Mouse (Mus musculus) cortical plate, adult 2 months (tissue): ENCODE data around the gene Krt222. TPM values are rescaled to one million over a fixed set of nuclear protein-coding genes. Genes with fewer than 3 reads are reported as not detected.
A peak's percentile ranks its signal among the peaks of the same experiment; 100 is the strongest.
"Not testable (repeated sequence)": the region's sequence is repeated elsewhere in the genome, so short reads cannot be mapped to it uniquely, and the experiment has no call there.

Experiments
- H3K27ac ChIP-seq: fragments of 200-500 bp; 2 replicates; pipeline ENCODE4 v1.5.1; 2012; ENCODE audit warnings: low read length, control low read depth, inconsistent platforms; ENCODE audit not compliant: insufficient read depth
- H3K4me1 ChIP-seq: fragments of 200-500 bp; 2 replicates; pipeline ENCODE4 v1.6.1; 2011; ENCODE audit warnings: low read length; ENCODE audit not compliant: control insufficient read depth, insufficient read depth
- H3K4me3 ChIP-seq: fragments of 200-500 bp; 2 replicates; pipeline ENCODE4 v1.5.1; 2011; ENCODE audit warnings: mild to moderate bottlenecking, low read length, control low read depth; ENCODE audit not compliant: insufficient read depth
- CTCF ChIP-seq: fragments of 200-500 bp; IDR thresholded peaks from 2 replicates; pipeline ENCODE4 v1.5.1; 2011; ENCODE audit warnings: mild to moderate bottlenecking, control low read depth, low read length; ENCODE audit not compliant: insufficient read depth; ENCODE audit errors: extremely low read depth
- POLR2A ChIP-seq: fragments of 200-500 bp; IDR thresholded peaks from 2 replicates; pipeline ENCODE4 v1.6.1; 2011; ENCODE audit warnings: mild to moderate bottlenecking, low read length, control low read depth; ENCODE audit not compliant: insufficient read depth; ENCODE audit errors: extremely low read depth
- polyA plus RNA-seq: library from polyadenylated mRNA; depleted of rRNA; stranded (reverse); fragments of >200 nt; gene quantifications from 2 replicates; pipeline ENCODE4 v1.2.3, GENCODE M21; 2012

Krt222 gene
- polyA plus RNA-seq, 1 experiment, result 25.1 TPM

GRCm38 (mm10) chr11:99247916-99248315 lies 4.0 kb upstream of the Krt222 start:
- TF ChIP-seq CTCF, result no peak
- TF ChIP-seq POLR2A, result no peak
- Histone ChIP-seq H3K27ac (no peak overlapping the region), H3K4me1 (peaks cover 3% of the 10 kb centered on the region; the same call in 1 of the 2 replicates), H3K4me3 (no peak overlapping the region)

DNA sequence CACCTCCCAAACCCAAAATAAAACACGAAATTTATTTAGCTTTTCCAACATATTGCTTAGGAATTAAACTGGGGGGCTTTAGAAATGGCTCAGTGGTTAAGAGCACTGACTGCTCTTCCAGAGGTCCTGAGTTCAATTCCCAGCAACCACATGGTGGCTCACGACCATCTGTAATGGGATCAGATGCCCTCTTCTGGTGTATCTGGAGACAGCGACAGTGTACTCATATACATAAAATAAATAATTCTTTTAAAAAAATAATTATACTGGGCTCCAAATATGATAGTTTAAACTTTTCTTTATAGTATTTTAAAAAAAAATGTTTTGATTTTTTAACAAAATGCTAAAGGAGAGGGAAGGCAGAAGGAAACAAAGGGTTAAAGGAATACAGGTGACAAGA lies 634 bp upstream of the Krt222 start:
- not testable (repeated sequence) for H3K4me1 ChIP-seq, H3K27ac ChIP-seq
- H3K4me3 ChIP-seq, result peak overlapping the region; percentile 70

DNA sequence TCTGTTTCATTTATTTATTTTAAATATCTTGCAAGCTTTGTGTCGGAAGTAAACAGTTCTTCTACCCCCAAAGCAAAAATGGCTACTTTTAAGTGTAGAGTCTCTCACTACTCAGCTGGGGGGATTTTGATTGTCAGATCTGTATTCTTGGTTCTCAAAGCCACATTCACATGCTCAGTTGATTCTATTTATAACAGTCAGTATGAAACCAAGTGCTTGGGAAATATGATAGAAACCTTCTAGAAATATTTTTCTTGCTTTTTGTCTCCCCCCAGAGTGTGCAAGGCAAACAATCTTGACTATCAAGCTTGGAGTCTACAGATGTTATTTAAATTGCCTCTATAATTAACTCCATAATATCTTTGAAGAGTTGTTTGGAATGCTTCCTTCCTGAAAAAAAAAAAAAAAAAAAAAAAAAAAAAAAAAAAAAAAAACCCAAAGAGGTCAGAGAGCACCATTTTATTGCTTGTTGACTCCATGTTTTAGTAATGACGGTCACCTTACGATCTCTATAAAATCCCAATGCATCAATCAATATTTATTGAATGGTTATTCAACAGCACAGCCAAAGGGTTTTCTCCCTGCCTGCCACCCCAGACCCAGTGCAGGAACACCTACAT lies 575 bp downstream of the Krt222 start:
- peak overlapping the region; percentile 38 for H3K27ac ChIP-seq
- TF ChIP-seq CTCF (no peak), POLR2A (no peak)

DNA sequence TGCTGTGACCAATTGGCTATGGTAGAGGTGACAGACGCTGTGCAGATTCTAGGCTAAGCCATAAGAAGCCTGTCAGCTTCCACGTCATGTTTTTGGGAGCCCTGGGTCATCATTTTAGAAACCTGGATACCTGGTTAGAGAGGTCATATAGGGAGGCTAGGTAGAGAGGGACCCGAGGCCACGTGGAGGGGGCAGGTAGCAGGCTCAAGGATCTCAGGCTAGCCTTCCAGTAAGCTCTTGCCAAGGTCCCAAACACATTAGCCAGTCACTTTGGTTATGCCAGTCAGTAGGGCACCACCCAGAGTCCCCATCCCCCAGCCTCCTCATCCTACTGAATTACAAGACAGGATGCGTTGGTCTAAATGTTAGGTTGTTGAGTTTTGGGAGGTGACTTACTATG lies 1.8 kb downstream of the Krt222 start:
- H3K4me3 ChIP-seq, result no peak overlapping the region
- TF ChIP-seq CTCF (no peak), POLR2A (no peak)
- no peaks in the 10 kb centered on the region for H3K4me1 ChIP-seq
- no peak overlapping the region for H3K27ac ChIP-seq

More for the DNA sequence above, 575 bp downstream of the Krt222 start:
- peak overlapping the region; percentile 70 for H3K4me3 ChIP-seq
- H3K4me1 ChIP-seq, result no peaks in the 10 kb centered on the region

DNA sequence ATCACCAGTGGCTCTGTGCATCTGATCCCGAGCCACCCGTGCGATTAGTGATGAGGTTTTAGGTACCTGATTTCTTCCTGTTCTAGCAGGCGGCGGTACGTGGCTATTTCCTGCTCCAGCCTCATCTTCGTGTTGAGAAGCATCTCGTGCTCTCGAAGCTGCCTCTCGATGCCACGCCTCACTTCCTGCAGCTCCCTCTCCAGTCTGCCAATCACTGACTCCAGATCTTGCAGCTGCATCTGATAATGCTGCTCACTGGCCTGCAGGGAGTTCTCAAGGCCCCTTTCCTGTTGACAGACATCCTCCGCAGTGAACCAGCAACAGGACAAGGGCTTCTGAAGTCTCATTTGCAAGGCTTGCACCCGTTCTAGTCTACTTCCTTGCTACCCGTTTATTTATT lies 5.4 kb downstream of the Krt222 start:
- H3K27ac ChIP-seq, result no peak overlapping the region
- H3K4me3 ChIP-seq, result no peak overlapping the region
- no peak for TF ChIP-seq CTCF
- TF ChIP-seq POLR2A, result no peak
- H3K4me1 ChIP-seq, result no peaks in the 10 kb centered on the region

DNA sequence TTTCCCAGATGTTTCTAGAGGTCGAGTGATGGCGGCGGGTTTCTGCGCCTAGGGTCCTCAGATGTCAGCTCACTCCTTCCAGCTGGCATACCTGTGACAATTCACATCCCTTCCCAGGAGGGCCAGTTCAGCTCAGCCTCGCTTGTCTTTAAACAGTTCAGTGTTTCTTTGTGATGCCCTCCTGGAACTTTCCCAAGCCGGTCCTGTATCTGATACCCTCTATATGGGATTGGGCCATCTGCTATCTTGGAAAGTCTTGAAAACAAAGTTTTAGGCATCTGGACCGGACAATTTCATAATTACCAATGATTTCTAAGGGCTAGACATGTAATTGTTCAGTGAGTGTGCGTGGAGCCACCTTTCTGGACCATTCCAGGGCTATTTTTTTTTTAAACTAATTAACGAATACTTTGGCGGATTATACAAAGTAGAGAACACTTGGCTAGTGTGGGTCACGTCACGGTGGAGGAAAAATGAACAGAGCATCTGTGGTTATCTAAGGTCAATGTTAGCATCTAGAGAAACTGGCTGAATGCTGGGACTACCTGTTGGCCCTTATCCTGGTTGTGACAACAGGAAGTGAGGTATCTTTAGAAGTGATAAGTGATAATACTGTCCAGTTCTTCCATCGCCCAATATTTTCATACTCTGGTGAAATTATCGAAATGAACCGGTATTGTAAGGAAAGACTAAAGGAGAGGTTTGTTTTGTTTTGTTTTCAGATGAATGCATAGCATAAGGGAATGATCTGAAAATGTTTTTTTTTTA lies 12.7 kb downstream of the Krt222 start:
- TF ChIP-seq CTCF, result no peak
- no peak for TF ChIP-seq POLR2A
- peaks cover 1% of the 10 kb centered on the region; the same call in 1 of the 2 replicates for H3K4me1 ChIP-seq
- H3K27ac ChIP-seq, result peak overlapping the region; percentile 79; the same call in 1 of the 2 replicates
- H3K4me3 ChIP-seq, result peak overlapping the region; percentile 73

DNA sequence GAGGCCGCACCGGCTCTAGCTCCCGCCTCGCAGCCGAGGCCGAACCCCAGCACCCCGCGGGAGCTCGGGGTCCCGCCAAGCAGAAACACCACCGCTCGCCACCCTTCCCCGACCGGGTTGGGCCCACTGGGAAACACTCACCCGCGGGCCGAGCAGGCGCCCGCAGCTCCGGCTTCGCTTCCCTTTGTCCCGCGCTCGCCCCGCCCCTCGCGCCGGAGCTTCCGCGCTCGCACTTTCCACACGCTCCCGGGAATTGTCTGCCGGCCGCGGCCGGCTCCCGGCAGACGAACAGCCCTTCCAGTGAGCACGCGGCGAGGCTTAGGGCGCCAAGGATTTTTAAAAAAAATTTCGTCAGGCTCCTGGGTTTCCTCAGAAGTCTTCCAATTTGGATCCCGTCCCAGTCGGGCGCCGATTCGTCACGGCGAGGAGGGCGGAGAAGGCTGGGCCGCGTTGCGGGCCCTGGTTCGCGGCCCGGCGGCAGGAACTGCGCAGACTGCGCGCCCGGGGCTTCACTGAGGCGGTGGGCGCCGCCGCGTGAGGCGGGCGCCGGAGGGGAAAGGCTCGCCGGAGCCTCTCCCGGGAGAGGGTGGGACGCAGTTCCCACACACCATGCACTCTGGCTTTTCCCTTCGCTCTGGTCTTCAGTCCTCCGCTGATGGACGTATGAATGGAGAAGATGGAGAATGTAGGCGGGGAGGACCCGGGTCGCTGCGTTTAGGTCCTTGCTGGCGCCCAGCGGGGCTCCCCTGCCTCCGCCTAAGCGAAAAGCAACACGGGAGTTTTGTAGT lies 13.4 kb downstream of the Krt222 start, which contains the start of gene Smarce1:
Gene Smarce1, minus strand, starts transcription at position 757 of the 788 bp plus-strand sequence.
- peak within 1 kb of the TSS; percentile 79 for H3K27ac ChIP-seq
- TF ChIP-seq POLR2A (0 out of 2 replicates have a peak, but pooled peaks have one; percentile 5), CTCF (no peak)
- H3K4me3 ChIP-seq, result peak within 1 kb of the TSS; percentile 73
- peaks cover 1% of the 10 kb centered on the region; the same call in 1 of the 2 replicates for H3K4me1 ChIP-seq

DNA sequence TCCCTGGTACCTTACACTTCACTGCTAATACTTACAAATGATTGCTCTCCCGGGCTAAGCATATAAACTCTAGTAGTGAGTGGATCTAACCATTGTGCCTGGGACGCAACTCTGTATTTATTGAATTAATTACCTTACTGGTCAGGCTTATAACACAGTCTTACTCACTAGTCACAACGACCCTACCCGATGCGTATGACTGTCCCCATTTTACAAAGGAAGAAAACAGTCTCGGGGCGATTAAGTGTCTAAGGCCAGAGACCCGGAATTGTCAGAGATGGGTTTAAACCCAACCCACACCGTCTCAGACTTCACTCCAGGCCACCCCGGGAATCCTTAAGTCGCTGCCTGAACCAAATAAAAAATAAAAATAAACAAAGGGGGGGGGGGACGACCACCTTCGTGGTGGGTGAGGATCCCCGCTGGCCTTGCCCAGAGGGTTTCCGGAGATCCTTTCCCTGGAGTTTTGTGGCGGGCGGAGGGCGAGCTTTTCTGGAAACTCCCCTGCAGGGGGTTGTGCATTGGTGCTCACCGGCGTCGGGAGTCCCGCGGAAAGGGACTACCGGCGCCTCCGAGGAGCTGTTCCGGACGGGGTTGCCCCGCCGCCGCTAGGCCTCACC lies 14.1 kb downstream of the Krt222 start:
- TF ChIP-seq POLR2A (no peak), CTCF (no peak)
- peaks cover 3% of the 10 kb centered on the region; the same call in 1 of the 2 replicates for H3K4me1 ChIP-seq
- H3K27ac ChIP-seq, result peak overlapping the region; percentile 79
- peak overlapping the region; percentile 73 for H3K4me3 ChIP-seq

DNA sequence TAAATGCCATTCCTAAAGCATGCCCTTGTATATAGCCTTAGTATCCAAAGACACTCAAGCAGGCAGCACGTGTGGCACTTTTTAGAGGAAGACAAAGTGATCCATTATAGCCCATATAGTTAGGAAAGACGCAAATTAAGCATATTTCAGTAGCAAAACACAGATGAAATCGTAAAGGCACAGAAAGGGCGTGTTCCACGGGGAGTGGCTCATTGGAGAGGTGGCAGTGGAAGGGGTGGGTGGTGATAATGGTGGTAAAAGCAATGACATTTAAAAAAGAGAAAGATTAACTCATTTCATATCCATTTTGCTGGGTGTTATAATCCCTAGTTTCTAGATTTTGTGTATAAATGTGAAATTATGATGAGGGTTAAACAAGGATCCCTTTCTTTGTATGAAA lies 17.6 kb downstream of the Krt222 start:
- Histone ChIP-seq H3K4me3 (no peak overlapping the region), H3K4me1 (peaks cover 3% of the 10 kb centered on the region; the same call in 1 of the 2 replicates), H3K27ac (no peak overlapping the region)
- TF ChIP-seq CTCF (no peak), POLR2A (no peak)
